Mouse (Mus musculus): ENCODE data around the gene Triobp.
"Not testable (repeated sequence)": the region's sequence is repeated elsewhere in the genome, so short reads cannot be mapped to it uniquely, and the experiment has no call there.

Triobp gene

DNA sequence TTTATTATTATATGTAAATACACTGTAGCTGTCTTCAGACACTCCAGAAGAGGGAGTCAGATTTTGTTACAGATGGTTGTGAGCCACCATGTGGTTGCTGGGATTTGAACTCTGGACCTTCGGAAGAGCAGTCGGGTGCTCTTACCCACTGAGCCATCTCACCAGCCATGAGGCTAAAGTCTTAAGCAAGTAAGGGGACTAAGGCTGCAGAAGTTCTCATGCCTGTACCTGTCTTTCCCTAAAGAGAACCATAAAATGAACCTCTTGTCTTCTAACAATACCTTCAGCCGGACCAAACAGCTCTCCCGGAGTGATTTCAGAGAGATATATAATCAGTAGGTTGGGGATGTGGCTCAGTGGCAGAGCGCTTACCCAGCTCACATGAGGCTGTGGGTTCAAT lies 84.4 kb downstream of the Triobp start:
- not testable (repeated sequence) for DNase-seq

DNA sequence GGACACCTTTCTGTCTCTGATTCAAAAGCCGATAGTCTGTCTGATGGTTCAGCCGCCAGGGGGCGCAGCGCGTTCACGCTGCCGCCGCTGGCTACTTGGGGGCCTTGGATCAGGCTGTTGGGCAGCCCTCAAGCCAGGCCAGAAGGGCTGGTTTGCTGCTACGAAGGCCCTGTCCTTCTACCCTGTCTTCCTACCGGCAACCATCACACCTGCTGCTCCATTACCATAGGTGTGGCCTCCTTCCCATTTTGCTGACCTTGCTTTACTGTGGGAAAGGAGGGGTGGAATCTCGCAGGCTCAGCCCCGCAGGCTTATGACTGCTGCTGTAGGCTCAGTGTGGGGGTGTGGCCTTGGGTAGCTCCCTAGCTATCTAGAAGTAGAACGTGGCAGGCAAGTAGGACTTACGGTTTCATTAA lies 90.4 kb downstream of the Triobp start:
- DNase-seq = peak; percentile 78 to 90

- no peak for DNase-seq
These were observed 90.8 kb downstream of the Triobp start for GRCm38 (mm10) chr15:79038331-79038730.

GRCm38 (mm10) chr15:79038853-79039252 lies 91.3 kb downstream of the Triobp start:
- DNase-seq = peak; percentile 64 to 70

- DNase-seq = no peak
These were observed 93.2 kb downstream of the Triobp start for GRCm38 (mm10) chr15:79040501-79041416.

- DNase-seq = no peak
These were observed 94.1 kb downstream of the Triobp start, which contains the start of gene Galr3 for GRCm38 (mm10) chr15:79041585-79041984. Galr3 (plus strand) TSS chr15:79041885.

DNA sequence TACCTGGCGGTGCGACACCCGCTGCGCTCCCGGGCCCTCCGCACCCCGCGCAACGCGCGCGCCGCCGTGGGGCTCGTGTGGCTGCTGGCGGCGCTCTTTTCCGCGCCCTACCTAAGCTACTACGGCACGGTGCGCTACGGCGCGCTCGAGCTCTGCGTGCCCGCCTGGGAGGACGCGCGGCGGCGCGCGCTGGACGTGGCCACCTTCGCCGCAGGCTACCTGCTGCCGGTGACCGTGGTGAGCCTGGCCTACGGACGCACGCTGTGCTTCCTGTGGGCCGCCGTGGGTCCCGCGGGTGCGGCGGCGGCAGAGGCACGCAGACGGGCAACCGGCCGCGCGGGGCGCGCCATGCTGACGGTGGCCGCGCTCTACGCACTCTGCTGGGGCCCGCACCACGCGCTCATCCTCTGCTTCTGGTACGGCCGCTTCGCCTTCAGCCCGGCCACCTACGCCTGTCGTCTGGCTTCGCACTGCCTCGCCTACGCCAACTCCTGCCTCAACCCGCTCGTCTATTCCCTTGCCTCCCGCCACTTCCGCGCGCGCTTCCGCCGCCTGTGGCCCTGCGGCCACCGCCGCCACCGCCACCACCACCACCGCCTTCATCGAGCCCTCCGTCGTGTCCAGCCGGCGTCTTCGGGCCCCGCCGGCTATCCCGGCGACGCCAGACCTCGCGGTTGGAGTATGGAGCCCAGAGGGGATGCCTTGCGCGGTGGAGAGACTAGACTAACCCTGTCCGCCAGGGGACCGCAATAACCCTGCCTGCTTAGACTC lies 95.4 kb downstream of the Triobp start:
- peak; percentile 50 to 66 for DNase-seq

DNA sequence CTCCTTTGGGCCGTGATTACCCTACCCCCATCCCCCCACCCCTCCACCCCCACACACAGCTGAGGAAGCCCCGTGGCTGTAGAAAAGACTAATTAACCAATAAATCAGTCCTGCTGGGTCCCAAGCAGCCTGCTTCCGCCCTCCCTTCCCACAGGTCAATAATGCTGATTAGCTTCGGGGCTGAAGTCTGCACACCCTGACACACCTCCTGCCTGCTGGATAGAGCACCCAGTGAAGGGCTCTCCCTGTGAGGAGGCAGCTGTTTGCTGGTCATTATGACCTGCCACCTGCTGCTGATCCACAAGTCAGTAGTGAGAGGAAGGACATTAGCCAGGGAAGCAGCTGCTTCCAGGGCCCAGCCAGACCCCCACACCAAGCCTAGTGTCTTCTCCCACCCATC lies 97.3 kb downstream of the Triobp start:
- no peak for DNase-seq

DNA sequence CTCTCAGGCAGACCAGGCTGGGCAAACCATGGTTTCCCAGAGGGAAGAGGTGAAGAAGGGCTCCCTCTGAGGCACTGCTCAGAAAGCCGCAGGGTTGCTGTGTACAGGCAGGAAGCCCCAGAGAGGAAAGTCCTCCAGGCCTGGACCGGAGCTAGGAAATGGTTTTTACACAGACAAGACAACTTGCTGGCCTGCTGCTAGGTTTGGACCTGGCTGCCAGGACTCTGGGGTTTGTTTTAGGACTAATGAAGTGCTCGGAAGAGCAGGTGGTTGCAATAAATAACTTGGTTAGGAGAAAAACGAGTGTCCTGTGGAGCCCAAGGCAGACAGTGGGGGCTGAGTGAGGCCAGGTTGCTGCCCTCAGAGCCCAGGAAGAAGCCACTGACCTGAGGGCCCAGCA lies 100.7 kb downstream of the Triobp start:
- peak; percentile 35 to 42 for DNase-seq

GRCm38 (mm10) chr15:79050160-79050845 lies 102.8 kb downstream of the Triobp start:
- DNase-seq = no peak

- DNase-seq = no peak
These were observed 103.4 kb downstream of the Triobp start for GRCm38 (mm10) chr15:79050964-79051363.

DNA sequence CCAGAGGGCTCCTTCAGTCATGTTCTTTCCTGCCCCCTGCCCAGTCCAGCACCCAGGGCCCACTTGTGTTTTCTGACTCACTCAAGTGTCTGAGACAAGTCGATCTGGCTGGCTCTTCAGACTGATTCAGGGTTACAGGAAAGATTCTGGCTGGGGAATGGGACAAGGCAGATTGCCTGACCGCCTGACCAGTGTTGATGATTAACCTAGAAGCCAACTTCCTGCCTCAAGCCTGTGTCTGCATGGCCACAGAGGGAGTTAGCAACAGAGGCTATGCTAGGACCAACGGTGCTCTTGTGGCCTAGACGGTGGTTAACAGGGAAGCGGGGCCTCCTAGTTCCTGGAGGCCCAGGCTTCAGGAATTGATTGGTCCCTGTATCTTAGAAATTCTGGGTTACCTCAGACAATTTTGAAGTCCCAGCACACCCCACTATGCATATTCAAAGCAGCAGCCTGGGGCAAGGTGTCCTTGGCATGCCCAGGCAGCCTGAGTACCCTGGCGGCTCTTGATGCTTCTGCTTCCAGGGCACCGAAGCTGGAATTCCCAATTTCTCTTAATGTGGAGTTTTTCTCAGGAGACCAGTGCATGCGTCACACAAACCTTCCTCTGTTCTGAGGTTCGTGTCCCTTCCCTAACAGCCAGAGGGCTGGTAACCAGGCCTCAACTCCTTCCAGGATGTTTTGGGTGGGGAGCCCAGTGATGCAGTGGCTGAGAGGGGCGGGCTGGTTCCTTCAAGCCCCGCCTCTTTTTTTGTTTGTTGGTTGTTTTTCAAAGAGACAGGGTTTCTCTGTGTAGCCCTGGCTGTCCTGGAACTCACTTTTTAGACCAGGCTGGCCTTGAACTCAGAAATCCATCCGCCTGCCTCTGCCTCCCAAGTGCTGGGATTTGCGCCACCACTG lies 104.2 kb downstream of the Triobp start:
- no peak for DNase-seq

- DNase-seq = no peak
These were observed 104.8 kb downstream of the Triobp start for GRCm38 (mm10) chr15:79052366-79052765.
